Mouse (Mus musculus): ENCODE measurements at regions not wholly inside any gene's neighbourhood (a gene's known extent, or its start where the extent isn't known, plus 50 kb on each side); places are given as distances from the start of the nearest gene placed in this dataset.

GRCm38 (mm10) chr3:65612387-65612786, 53.6 kb upstream of the Lekr1 start:
- TF ChIP-seq POLR2A (IDR thresholded peaks at IDR 0.05; ENCODE audit: extremely low read depth, insufficient read depth, low read length) = no peak
- no peak for TF ChIP-seq CTCF (IDR thresholded peaks at IDR 0.05; ENCODE audit: low read depth, low read length)

Data from liver, adult 2 months (tissue).